Mouse (Mus musculus) heart, embryonic 15.5 days (tissue): ENCODE measurements around the gene Foxn3. TPM values are rescaled to one million over a fixed set of nuclear protein-coding genes. Genes with fewer than 3 reads are reported as not detected.

Experiments used
- ATAC-seq: fragments of 200-750 bp; cut with Nextera tagmentation; replicated peaks from 2 replicates; pipeline ENCODE4 v1.8.0; 2017; ENCODE audit warnings: low read depth, moderate TSS enrichment; ENCODE audit not compliant: insufficient number of reproducible peaks, insufficient read depth, low FRiP score
- H3K27ac ChIP-seq: fragments of 300-500 bp; sonication (generic); 2 replicates; pipeline ENCODE4 v1.5.1; 2015; ENCODE audit warnings: mild to moderate bottlenecking, inconsistent platforms
- H3K27me3 ChIP-seq: fragments of 300-500 bp; sonication (generic); 2 replicates; pipeline ENCODE4 v1.6.1; 2015; ENCODE audit warnings: inconsistent platforms
- H3K36me3 ChIP-seq: fragments of 300-500 bp; sonication (generic); 2 replicates; pipeline ENCODE4 v1.6.1; 2015; ENCODE audit warnings: mild to moderate bottlenecking, inconsistent platforms
- H3K4me1 ChIP-seq: fragments of 300-500 bp; sonication (generic); replicated peaks from 2 replicates; pipeline ENCODE4 v1.6.1; 2015; ENCODE audit warnings: inconsistent platforms
- H3K4me2 ChIP-seq: fragments of 300-500 bp; sonication (generic); 2 replicates; pipeline ENCODE4 v1.6.1; 2015; ENCODE audit warnings: inconsistent platforms, mild to moderate bottlenecking, moderate library complexity
- H3K4me3 ChIP-seq: fragments of 300-500 bp; sonication (generic); 2 replicates; pipeline ENCODE4 v1.5.1; 2015; ENCODE audit warnings: mild to moderate bottlenecking, inconsistent platforms
- H3K9ac ChIP-seq: fragments of 300-500 bp; sonication (generic); 2 replicates; pipeline ENCODE4 v1.6.1; 2015; ENCODE audit warnings: mild to moderate bottlenecking, inconsistent platforms
- H3K9me3 ChIP-seq: fragments of 300-500 bp; sonication (generic); replicated peaks from 2 replicates; pipeline ENCODE4 v1.6.1; 2016; ENCODE audit warnings: inconsistent platforms
- WGBS: fragments of 180-500 bp; shearing (Covaris S2); methylation state at CpG from one replicate; pipeline ENCODE4 v1.1.7; 2015; ENCODE audit warnings: mixed read lengths; 5-methylcytosine and 5-hydroxymethylcytosine counted together
- polyA plus RNA-seq: library from polyadenylated mRNA; unstranded; fragments of >200 nt; fragmentation: Nextera tagmentation; extraction: Ambion mirVana; gene quantifications from 2 replicates; pipeline ENCODE4 v1.2.1, GENCODE M21; 2015

Foxn3 gene
- polyA plus RNA-seq, 1 experiment from 2014 or later: 57.5 TPM

DNA sequence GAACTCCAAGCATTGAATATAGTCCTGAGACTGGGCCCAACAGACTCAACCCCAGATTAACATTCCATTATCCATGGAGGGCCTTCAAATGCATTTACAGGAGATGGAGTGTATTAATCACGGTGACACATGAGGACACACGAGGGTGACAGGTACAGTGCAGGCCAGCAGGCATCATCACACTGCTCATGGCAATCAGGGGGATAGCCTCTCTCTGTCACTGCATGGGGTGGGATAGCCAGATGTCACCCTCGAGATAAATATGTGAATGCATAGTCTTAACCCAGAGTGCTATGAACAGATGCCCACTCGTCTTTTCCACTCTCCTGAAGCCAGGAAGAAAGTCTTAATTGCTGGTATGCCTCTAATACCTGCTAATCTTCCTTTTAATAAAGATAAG lies 122.4 kb downstream of the Foxn3 start:
- Histone ChIP-seq H3K4me3 (no peak overlapping the region), H3K9me3 (no peaks in the 10 kb centered on the region), H3K4me1 (no peaks in the 10 kb centered on the region), H3K9ac (no peak overlapping the region), H3K27ac (no peak overlapping the region), H3K27me3 (no peaks in the 10 kb centered on the region), H3K36me3 (no peaks in the 10 kb centered on the region), H3K4me2 (no peak overlapping the region)
- 78% methylated on average over 4 of the region's 4 CpGs for WGBS
- ATAC-seq: no peak

DNA sequence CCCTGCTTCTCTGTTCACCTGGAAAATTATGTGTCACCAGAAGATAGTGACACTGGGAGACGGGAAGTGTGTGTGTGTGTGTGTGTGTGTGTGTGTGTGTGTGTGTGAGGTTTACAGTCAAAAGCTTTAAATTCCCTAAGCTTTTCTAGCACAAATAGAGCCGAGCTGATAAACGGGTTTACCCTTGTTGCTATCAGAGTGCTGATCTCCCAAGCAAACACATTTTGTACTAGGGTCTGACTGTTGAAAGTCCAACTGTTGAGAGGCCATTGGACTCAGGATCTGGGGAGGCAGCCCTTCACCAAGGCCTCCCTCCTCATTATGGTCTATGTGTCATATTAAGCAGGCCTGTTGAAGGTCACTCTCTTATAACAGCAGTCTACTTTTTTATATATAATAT lies 123.4 kb downstream of the Foxn3 start:
- Histone ChIP-seq H3K4me2 (no peak overlapping the region), H3K4me1 (no peaks in the 10 kb centered on the region), H3K4me3 (no peak overlapping the region), H3K27me3 (no peaks in the 10 kb centered on the region), H3K9ac (no peak overlapping the region), H3K9me3 (no peaks in the 10 kb centered on the region), H3K27ac (no peak overlapping the region), H3K36me3 (no peaks in the 10 kb centered on the region)
- 60% methylated on average over 3 of the region's 3 CpGs for WGBS
- no peak for ATAC-seq

DNA sequence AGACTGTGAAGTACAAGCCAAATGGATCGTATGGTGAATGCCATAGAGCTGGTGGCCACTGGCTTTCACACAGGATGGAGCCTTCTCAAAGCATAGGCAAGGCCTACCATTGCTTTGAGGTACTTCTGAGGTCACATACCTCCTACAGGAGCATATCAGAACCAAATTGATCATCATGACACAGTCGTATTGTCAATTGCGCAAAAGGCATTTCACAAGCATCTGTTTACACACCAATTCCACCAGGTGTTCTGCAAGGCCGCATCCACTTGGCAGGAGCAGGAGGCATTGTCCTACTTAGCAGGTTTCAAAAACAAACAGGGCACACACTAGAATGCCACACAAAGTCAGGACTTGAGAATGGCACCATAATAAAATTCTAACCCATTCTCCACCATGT lies 128.2 kb downstream of the Foxn3 start:
- H3K4me3 ChIP-seq: no peak overlapping the region
- ATAC-seq: no peak
- no peaks in the 10 kb centered on the region for H3K27me3 ChIP-seq
- H3K9me3 ChIP-seq: no peaks in the 10 kb centered on the region
- no peak overlapping the region for H3K4me2 ChIP-seq
- peaks cover 6% of the 10 kb centered on the region for H3K4me1 ChIP-seq
- 89% methylated on average over 4 of the region's 4 CpGs for WGBS
- H3K27ac ChIP-seq: no peak overlapping the region
- no peaks in the 10 kb centered on the region for H3K36me3 ChIP-seq
- H3K9ac ChIP-seq: no peak overlapping the region

GRCm38 (mm10) chr12:99433402-99433801 lies 130.0 kb downstream of the Foxn3 start:
- H3K27ac ChIP-seq: no peak overlapping the region
- no peak overlapping the region for H3K9ac ChIP-seq
- no peak overlapping the region for H3K4me2 ChIP-seq
- WGBS: 63% methylated on average over 5 of the region's 5 CpGs
- no peaks in the 10 kb centered on the region for H3K27me3 ChIP-seq
- no peaks in the 10 kb centered on the region for H3K9me3 ChIP-seq
- H3K4me1 ChIP-seq: peaks cover 6% of the 10 kb centered on the region
- no peaks in the 10 kb centered on the region for H3K36me3 ChIP-seq
- no peak overlapping the region for H3K4me3 ChIP-seq
- ATAC-seq: no peak

DNA sequence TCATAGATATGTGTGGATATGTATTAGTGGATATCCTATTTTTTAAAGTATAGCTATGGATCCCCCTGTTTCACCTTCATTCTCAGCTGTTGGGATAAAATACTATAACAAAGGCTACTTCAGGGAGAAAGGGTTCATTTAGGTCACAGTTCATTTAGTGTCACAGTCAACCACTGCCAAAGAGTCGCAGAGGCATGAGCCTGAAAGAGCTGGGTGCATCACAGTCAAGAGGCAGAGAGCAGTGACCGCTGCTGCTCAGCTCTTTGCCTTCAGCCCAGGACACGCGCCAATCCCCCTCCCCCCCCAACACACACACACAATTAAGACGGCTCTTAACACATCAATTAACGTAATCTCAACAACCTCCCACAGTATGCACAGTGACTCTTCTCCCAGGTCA lies 131.8 kb downstream of the Foxn3 start:
- Histone ChIP-seq H3K27ac (no peak overlapping the region), H3K4me2 (no peak overlapping the region), H3K9me3 (no peaks in the 10 kb centered on the region), H3K4me1 (peaks cover 6% of the 10 kb centered on the region), H3K4me3 (no peak overlapping the region), H3K27me3 (no peaks in the 10 kb centered on the region), H3K9ac (no peak overlapping the region), H3K36me3 (no peaks in the 10 kb centered on the region)
- WGBS: 88% methylated on average over 6 of the region's 6 CpGs
- no peak for ATAC-seq

DNA sequence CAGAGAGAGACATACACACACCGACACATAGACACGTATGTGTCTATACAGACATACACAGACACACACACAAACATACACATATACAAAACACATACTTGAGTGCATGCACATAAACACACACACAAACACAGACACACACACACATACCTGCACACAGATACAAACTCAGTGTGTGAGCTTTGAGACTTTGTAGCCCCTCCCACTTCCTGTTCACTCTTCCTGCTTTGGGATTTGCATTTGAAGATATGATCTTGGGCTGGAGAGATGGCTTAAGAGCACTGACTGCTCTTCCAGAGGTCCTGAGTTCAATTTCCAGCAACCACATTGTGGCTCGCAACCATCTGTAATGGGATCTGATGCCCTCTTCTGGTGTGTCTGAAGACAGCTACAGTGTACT lies 132.4 kb downstream of the Foxn3 start:
- Histone ChIP-seq H3K9ac (no peak overlapping the region), H3K27ac (no peak overlapping the region), H3K4me2 (no peak overlapping the region), H3K27me3 (no peaks in the 10 kb centered on the region), H3K4me3 (no peak overlapping the region), H3K9me3 (no peaks in the 10 kb centered on the region), H3K36me3 (no peaks in the 10 kb centered on the region), H3K4me1 (peaks cover 6% of the 10 kb centered on the region)
- no peak for ATAC-seq
- 91% methylated on average over 3 of the region's 3 CpGs for WGBS

DNA sequence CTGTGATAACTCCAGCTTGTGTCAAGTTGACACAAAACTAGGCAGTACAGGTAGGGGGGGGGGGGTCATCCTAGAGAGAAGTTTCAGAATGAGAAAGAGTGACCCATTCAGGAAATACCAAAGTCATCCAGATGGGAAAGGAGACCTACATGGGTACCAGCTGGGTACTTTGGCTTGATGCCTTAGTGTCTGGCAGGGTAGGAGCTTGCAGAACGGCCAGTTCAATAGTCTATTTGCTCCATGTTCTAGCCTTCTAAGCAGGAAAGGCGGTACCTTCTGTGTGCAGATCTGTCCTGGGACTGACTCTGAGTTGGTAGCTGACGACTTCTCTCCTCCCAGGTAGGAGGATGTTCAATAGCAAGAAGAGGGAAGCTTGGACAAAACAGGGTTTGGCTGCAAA lies 134.3 kb downstream of the Foxn3 start:
- 85% methylated on average over 3 of the region's 3 CpGs for WGBS
- no peak overlapping the region for H3K4me3 ChIP-seq
- H3K27me3 ChIP-seq: no peaks in the 10 kb centered on the region
- no peak for ATAC-seq
- H3K4me1 ChIP-seq: peaks cover 6% of the 10 kb centered on the region
- H3K9me3 ChIP-seq: no peaks in the 10 kb centered on the region
- no peaks in the 10 kb centered on the region for H3K36me3 ChIP-seq
- H3K4me2 ChIP-seq: no peak overlapping the region
- H3K27ac ChIP-seq: no peak overlapping the region
- H3K9ac ChIP-seq: no peak overlapping the region

DNA sequence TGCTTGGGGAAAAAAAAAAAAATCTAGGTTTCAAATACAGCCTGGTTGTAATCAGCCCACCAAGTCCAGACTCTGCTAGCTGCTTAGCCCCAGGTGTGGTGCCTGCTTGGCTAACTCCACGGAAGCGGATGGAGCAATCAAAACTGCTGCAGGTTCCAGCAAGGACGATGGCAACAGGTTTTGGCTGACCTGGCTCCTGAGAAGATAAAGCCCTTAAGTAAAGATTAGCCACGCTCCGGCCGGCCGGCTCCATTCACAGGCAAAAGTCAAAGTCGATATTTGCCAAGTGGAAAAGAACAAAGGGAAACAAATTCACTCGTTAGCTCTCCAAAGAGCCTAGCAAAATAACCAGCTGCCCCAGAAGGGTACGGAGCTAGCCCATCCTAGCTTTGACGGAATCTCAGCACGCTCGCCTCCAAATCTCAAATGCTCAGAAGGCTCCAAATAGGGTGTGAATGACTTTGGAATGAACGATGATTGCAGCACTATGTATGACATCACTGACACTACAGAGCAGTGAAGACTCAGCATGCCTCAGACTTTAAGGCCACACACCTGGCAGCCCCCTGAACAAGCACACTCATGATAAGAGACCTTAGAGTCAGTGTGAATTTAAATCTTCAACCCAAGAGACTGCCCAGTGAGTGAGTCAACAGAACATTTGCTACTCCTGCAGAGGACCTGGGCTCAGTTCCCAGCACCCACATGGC lies 137.0 kb downstream of the Foxn3 start:
- no peak overlapping the region for H3K4me3 ChIP-seq
- ATAC-seq: no peak
- no peak overlapping the region for H3K27ac ChIP-seq
- no peak overlapping the region for H3K4me2 ChIP-seq
- H3K4me1 ChIP-seq: no peaks in the 10 kb centered on the region
- WGBS: 55% methylated on average over 14 of the region's 14 CpGs
- no peaks in the 10 kb centered on the region for H3K9me3 ChIP-seq
- H3K27me3 ChIP-seq: no peaks in the 10 kb centered on the region
- H3K36me3 ChIP-seq: no peaks in the 10 kb centered on the region
- H3K9ac ChIP-seq: no peak overlapping the region

DNA sequence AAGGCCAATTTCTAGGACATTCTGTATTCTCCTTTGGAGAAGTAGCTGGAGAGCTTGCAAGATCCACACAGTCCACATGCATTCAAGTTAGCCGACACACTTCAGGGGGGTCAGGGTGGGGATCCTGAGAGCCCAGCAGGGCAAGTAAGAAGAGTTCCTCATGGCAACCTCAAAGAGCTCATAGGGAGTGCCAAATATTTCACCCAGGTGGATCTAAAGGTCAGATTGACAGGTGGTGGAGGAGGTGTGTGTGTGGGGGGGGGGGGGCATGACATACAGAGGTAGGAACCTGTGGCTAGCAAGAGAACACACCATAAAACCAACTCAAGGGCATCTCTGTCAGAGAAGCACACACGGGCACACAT lies 144.0 kb downstream of the Foxn3 start:
- no peaks in the 10 kb centered on the region for H3K27me3 ChIP-seq
- H3K9ac ChIP-seq: no peak overlapping the region
- no peak overlapping the region for H3K4me3 ChIP-seq
- H3K9me3 ChIP-seq: no peaks in the 10 kb centered on the region
- H3K36me3 ChIP-seq: no peaks in the 10 kb centered on the region
- no peak overlapping the region for H3K4me2 ChIP-seq
- no peak for ATAC-seq
- no peaks in the 10 kb centered on the region for H3K4me1 ChIP-seq
- no peak overlapping the region for H3K27ac ChIP-seq
- 73% methylated on average over 2 of the region's 2 CpGs for WGBS

DNA sequence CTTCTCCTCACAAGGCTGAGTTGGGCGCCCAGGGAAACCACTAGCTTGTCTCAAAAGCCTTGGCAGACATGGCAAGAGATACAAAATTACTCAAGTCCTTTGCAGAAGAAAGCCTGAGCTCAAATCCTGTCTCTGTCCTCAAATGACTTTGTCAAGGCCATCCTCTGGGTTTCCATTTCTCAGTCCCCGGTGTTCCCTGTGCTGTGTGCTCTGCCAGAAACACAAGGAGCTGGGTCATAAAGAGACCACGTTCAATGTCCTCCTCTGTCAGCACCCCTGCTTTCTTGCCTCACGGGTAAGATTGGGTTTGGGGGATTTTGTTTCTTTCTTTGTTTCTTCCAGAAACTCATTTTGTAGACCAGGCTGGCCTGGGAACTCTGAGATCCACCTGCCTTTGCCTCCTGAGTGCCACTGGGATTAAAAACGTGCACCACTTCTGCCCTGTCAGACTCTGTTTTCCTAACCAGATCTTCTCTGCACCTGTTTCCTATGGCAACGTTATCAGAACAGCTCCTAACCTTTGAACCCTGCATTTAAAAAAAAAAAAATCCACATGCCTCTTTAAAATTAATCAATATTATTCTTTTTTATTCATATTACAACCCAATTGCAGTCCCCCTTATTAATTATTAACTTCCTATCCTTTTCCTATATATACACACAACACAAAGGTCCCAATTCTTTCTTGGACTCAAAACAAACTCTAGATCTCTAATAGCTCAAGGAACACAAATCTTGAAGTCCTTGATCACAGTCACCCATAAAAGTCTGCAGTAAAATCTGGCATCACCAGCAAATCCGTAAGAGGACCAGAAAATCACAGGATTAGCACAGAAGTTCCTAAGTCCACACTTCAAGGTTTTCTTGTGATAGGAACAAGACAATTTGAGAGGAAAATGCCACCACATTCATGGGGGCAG lies 144.6 kb downstream of the Foxn3 start:
- H3K36me3 ChIP-seq: no peaks in the 10 kb centered on the region
- no peaks in the 10 kb centered on the region for H3K9me3 ChIP-seq
- no peak overlapping the region for H3K27ac ChIP-seq
- 70% methylated on average over 7 of the region's 7 CpGs for WGBS
- H3K9ac ChIP-seq: no peak overlapping the region
- no peak overlapping the region for H3K4me3 ChIP-seq
- no peaks in the 10 kb centered on the region for H3K4me1 ChIP-seq
- no peak for ATAC-seq
- H3K27me3 ChIP-seq: no peaks in the 10 kb centered on the region
- H3K4me2 ChIP-seq: no peak overlapping the region

DNA sequence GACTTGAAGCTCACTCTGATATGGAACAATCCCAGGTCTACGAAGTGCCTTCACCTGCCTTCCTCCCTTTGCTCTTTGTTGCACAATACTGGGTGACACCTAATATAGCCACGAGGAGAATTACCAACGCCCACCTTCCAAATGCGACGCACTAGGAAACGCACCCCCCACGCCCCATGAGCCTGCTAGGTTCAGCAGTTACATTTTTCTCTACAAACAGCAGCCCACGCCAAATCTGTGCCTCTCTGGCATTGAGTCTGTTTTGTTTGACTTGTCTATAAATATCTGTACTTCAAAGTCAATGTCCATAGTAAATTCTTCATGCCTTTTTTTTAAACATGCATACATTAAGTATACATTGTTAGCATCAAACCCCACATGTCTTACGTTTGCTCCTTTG lies 145.5 kb downstream of the Foxn3 start:
- ATAC-seq: no peak
- WGBS: 71% methylated on average over 9 of the region's 9 CpGs
- H3K27me3 ChIP-seq: no peaks in the 10 kb centered on the region

GRCm38 (mm10) chr12:99415538-99415937 lies 147.8 kb downstream of the Foxn3 start:
- no peak overlapping the region for H3K9ac ChIP-seq
- H3K4me2 ChIP-seq: no peak overlapping the region
- no peaks in the 10 kb centered on the region for H3K27me3 ChIP-seq
- no peak overlapping the region for H3K4me3 ChIP-seq
- H3K36me3 ChIP-seq: no peaks in the 10 kb centered on the region
- H3K4me1 ChIP-seq: no peaks in the 10 kb centered on the region
- WGBS: 67% methylated on average over 5 of the region's 5 CpGs
- ATAC-seq: no peak
- H3K27ac ChIP-seq: no peak overlapping the region
- no peaks in the 10 kb centered on the region for H3K9me3 ChIP-seq

More for the DNA sequence above, 145.5 kb downstream of the Foxn3 start:
- H3K9me3 ChIP-seq: no peaks in the 10 kb centered on the region
- no peak overlapping the region for H3K9ac ChIP-seq
- no peak overlapping the region for H3K27ac ChIP-seq
- no peaks in the 10 kb centered on the region for H3K36me3 ChIP-seq
- H3K4me1 ChIP-seq: no peaks in the 10 kb centered on the region
- H3K4me2 ChIP-seq: no peak overlapping the region
- no peak overlapping the region for H3K4me3 ChIP-seq
